Comparison of ENCODE assay signal across 13 mouse cellular contexts in genomic region chr3:116352486-116352885, GRCm38 (mm10).
A peak's percentile ranks its signal among the peaks of the same experiment; 100 is the strongest.
DNase-seq lines count a peak whose midpoint lies in the region; ATAC-seq lines count a peak whose summit lies in the region.
"Had no signal": no experiment of that assay in that cellular context is flagged by ENCODE, and none has a peak within 500 bp of the region (broad histone marks: within the 10 kb centered on the region; RNA-seq: fewer than 3 reads in every experiment).

No protein-coding gene starts in this region.

- H3K9me3 ChIP-seq in kidney, embryonic 14.5 days (ENCODE audit: control insufficient read depth, low read length): no peaks in the 10 kb centered on the region

- no peaks in the 10 kb centered on the region for H3K36me3 ChIP-seq in kidney, embryonic 14.5 days (ENCODE audit: control insufficient read depth, insufficient read depth, low read length)

- no peak overlapping the region for H3K4me3 ChIP-seq in kidney, embryonic 14.5 days (ENCODE audit: low read length)
- H3K4me3 ChIP-seq: layer of hippocampus, adult 2 months had no signal

- WGBS in kidney, embryonic 14.5 days: 57% methylated on average over 6 of the region's 6 CpGs

- no peaks in the 10 kb centered on the region for H3K27me3 ChIP-seq in kidney, embryonic 14.5 days (ENCODE audit: control insufficient read depth, insufficient read depth, low read length)

- H3K27ac ChIP-seq in kidney, embryonic 14.5 days (ENCODE audit: low read depth, low read length): no peak overlapping the region
- H3K27ac ChIP-seq: layer of hippocampus, adult 2 months had no signal

- DNase-seq in adrenal gland, postnatal 10 days: peak; percentile 65
- DNase-seq in adrenal gland, adult 8-10 months: no peak
- DNase-seq in kidney, adult 18-20 months: peak; percentile 35
- DNase-seq in adrenal gland, postnatal 36 days: peak; percentile 33 to 60
- DNase-seq in heart, postnatal 10 days: peak; percentile 38 to 56
- no peak for DNase-seq in frontal cortex, postnatal 14 days (ENCODE audit: low spot score in 2 of 2)
- DNase-seq: cerebellum, adult 8-10 months; embryo, embryonic 11 days; midbrain, embryonic 14.5 days had no signal

- H3K4me1 ChIP-seq in kidney, embryonic 14.5 days (ENCODE audit: control insufficient read depth, insufficient read depth, low read length): no peaks in the 10 kb centered on the region

- ATAC-seq in kidney, embryonic 14.5 days (ENCODE audit: low FRiP score, low TSS enrichment): no peak
- ATAC-seq in granulocyte monocyte progenitor cell, adult 5-6 weeks (replicated peaks; ENCODE audit: poor library complexity, severe bottlenecking): no peak
- ATAC-seq: hindbrain, embryonic 16.5 days had no signal

- H3K4me2 ChIP-seq in kidney, embryonic 14.5 days (replicated peaks; ENCODE audit: low read depth, low read length): no peak overlapping the region

- no peak overlapping the region for H3K9ac ChIP-seq in kidney, embryonic 14.5 days (ENCODE audit: low read depth, low read length)

- intact Hi-C loops in heart, postnatal 10 days (cut with DNase I): no loop called here

Comparison
In these comparisons a context has a peak if more than half of its experiments do, and no peak if none do; other contexts are left out.
1. DNase-seq: peak in adrenal gland, postnatal 10 days (single experiment), kidney, adult 18-20 months (single experiment), adrenal gland, postnatal 36 days (2 of 2) and heart, postnatal 10 days (2 of 2); none in adrenal gland, adult 8-10 months (single experiment) and frontal cortex, postnatal 14 days (0 of 2).